Mouse (Mus musculus) CH12.LX (cell line): Measurements from ENCODE around the gene Moxd1. TPM values are rescaled to one million over a fixed set of nuclear protein-coding genes. Genes with fewer than 3 reads are reported as not detected.

Experiments
- DNase-seq: peaks from one replicate; pipeline ENCODE4 v3.0.0-alpha.2; 2013; ENCODE audit errors: extremely low read depth
- H3K27ac ChIP-seq: 2 replicates; pipeline ENCODE4 v1.5.1; 2012; ENCODE audit warnings: low read depth, mild to moderate bottlenecking, control low read depth, moderate library complexity; ENCODE audit not compliant: insufficient read depth
- H3K27me3 ChIP-seq: replicated peaks from 2 replicates; pipeline ENCODE3; 2012; ENCODE audit warnings: inconsistent platforms
- H3K36me3 ChIP-seq, 2 experiments: replicated peaks in 1 of 2; 2 replicates each; pipeline versions ENCODE3 to v1.6.1; 2012; ENCODE audit warnings: inconsistent platforms in 1 of 2, low read length in 1 of 2, mild to moderate bottlenecking in 1 of 2, mixed read lengths in 1 of 2, moderate library complexity in 1 of 2; ENCODE audit not compliant: control insufficient read depth in 1 of 2, insufficient read depth in 1 of 2
- H3K4me1 ChIP-seq, 2 experiments: 2 replicates each; pipeline ENCODE4 v1.6.1; 2012; ENCODE audit warnings: inconsistent platforms in 1 of 2, moderate library complexity in 1 of 2; ENCODE audit not compliant: insufficient read depth in 2 of 2, control insufficient read depth in 1 of 2
- H3K4me2 ChIP-seq: 2 replicates; pipeline ENCODE4 v1.6.1; 2012; ENCODE audit warnings: low read depth, mild to moderate bottlenecking, control low read depth; ENCODE audit not compliant: poor library complexity, insufficient read depth, severe bottlenecking
- H3K4me3 ChIP-seq, 3 experiments: fragments of 150-350 bp in 1 of 3; sonication (generic) in 1 of 3; replicated peaks in 1 of 3; 2 replicates each; pipeline versions ENCODE3 to v1.5.1; 2011 to 2012; ENCODE audit warnings: low read depth in 2 of 3, low read length in 2 of 3, mild to moderate bottlenecking in 2 of 3, moderate library complexity in 2 of 3, control low read depth in 1 of 3, improper control_type of control experiment in 1 of 3, inconsistent platforms in 1 of 3, mixed read lengths in 1 of 3; ENCODE audit not compliant: poor library complexity in 1 of 3
- H3K79me2 ChIP-seq: replicated peaks from 2 replicates; pipeline ENCODE4 v1.6.1; 2012; ENCODE audit warnings: mild to moderate bottlenecking, moderate library complexity; ENCODE audit not compliant: control insufficient read depth, poor library complexity, insufficient read depth, severe bottlenecking; ENCODE audit errors: extremely low read depth
- H3K9ac ChIP-seq: 2 replicates; pipeline ENCODE4 v1.6.1; 2012; ENCODE audit warnings: low read depth, mild to moderate bottlenecking, control low read depth, moderate library complexity; ENCODE audit not compliant: insufficient read depth
- H3K9me3 ChIP-seq: replicated peaks from 2 replicates; pipeline ENCODE3; 2012; ENCODE audit warnings: low read length, inconsistent platforms, mixed read lengths
- BHLHE40 ChIP-seq: IDR thresholded peaks from 2 replicates; pipeline ENCODE4 v1.6.1; 2011; ENCODE audit warnings: mild to moderate bottlenecking, low read depth, low read length, improper control_type of control experiment
- CHD2 ChIP-seq: IDR thresholded peaks from 2 replicates; pipeline ENCODE4 v1.6.1; 2011; ENCODE audit warnings: low read length, improper control_type of control experiment
- CTCF ChIP-seq, 2 experiments: IDR thresholded peaks in 1 of 2; conservative IDR thresholded peaks in 1 of 2; 2 replicates each; pipeline ENCODE4 v1.5.1; 2011 to 2012; ENCODE audit warnings: low read depth in 2 of 2, low read length in 2 of 2, improper control_type of control experiment in 1 of 2, inconsistent platforms in 1 of 2, mild to moderate bottlenecking in 1 of 2, moderate library complexity in 1 of 2
- E2F4 ChIP-seq: IDR thresholded peaks from 2 replicates; pipeline ENCODE4 v1.6.1; 2011; ENCODE audit warnings: low read depth, low read length, improper control_type of control experiment; ENCODE audit not compliant: insufficient replicate concordance
- ELF1 ChIP-seq: IDR thresholded peaks from 2 replicates; pipeline ENCODE4 v1.6.1; 2014; ENCODE audit warnings: low read depth, mild to moderate bottlenecking, inconsistent platforms, low read length, improper control_type of control experiment
- EP300 ChIP-seq: IDR thresholded peaks from 2 replicates; pipeline ENCODE4 v1.6.1; 2011; ENCODE audit warnings: low read length, improper control_type of control experiment
- ETS1 ChIP-seq: conservative IDR thresholded peaks from 2 replicates; pipeline ENCODE4 v1.6.1; 2012; ENCODE audit warnings: low read depth, mild to moderate bottlenecking, inconsistent platforms, low read length, improper control_type of control experiment, moderate library complexity
- GABPA ChIP-seq: IDR thresholded peaks from 2 replicates; pipeline ENCODE4 v1.6.1; 2012; ENCODE audit warnings: low read depth, low read length, improper control_type of control experiment, inconsistent platforms; ENCODE audit not compliant: insufficient replicate concordance
- HCFC1 ChIP-seq: IDR thresholded peaks from 2 replicates; pipeline ENCODE4 v1.6.1; 2012; ENCODE audit warnings: low read depth, mild to moderate bottlenecking, inconsistent platforms, low read length, improper control_type of control experiment
- IRF4 ChIP-seq: IDR thresholded peaks from 2 replicates; pipeline ENCODE4 v1.6.1; 2014; ENCODE audit warnings: low read depth, mild to moderate bottlenecking, inconsistent platforms, low read length, improper control_type of control experiment
- JUN ChIP-seq: IDR thresholded peaks from 2 replicates; pipeline ENCODE4 v1.6.1; 2011; ENCODE audit warnings: low read depth, mild to moderate bottlenecking, low read length, improper control_type of control experiment, moderate library complexity; ENCODE audit not compliant: insufficient read depth
- JUND ChIP-seq: conservative IDR thresholded peaks from 2 replicates; pipeline ENCODE4 v1.6.1; 2011; ENCODE audit warnings: low read depth, low read length, improper control_type of control experiment
- MAFK ChIP-seq: IDR thresholded peaks from 2 replicates; pipeline ENCODE4 v1.6.1; 2011; ENCODE audit warnings: low read length, improper control_type of control experiment; ENCODE audit not compliant: insufficient replicate concordance
- MAX ChIP-seq: IDR thresholded peaks from 2 replicates; pipeline ENCODE4 v1.6.1; 2011; ENCODE audit warnings: low read length, improper control_type of control experiment
- MEF2A ChIP-seq: IDR thresholded peaks from 2 replicates; pipeline ENCODE4 v1.6.1; 2014; ENCODE audit warnings: low read depth, mild to moderate bottlenecking, inconsistent platforms, low read length, improper control_type of control experiment, borderline replicate concordance
- MXI1 ChIP-seq: IDR thresholded peaks from 2 replicates; pipeline ENCODE4 v1.6.1; 2011; ENCODE audit warnings: mild to moderate bottlenecking, low read depth, low read length, improper control_type of control experiment
- MYC ChIP-seq: IDR thresholded peaks from 2 replicates; pipeline ENCODE4 v1.6.1; 2011; ENCODE audit warnings: low read depth, mild to moderate bottlenecking, improper control_type of control experiment, low read length
- NELFE ChIP-seq: IDR thresholded peaks from 2 replicates; pipeline ENCODE4 v1.6.1; 2011; ENCODE audit warnings: low read depth, low read length, improper control_type of control experiment
- NRF1 ChIP-seq: IDR thresholded peaks from 2 replicates; pipeline ENCODE4 v1.6.1; 2014; ENCODE audit warnings: low read depth, mild to moderate bottlenecking, inconsistent platforms, low read length, improper control_type of control experiment, moderate library complexity
- PAX5 ChIP-seq: IDR thresholded peaks from 2 replicates; pipeline ENCODE4 v1.6.1; 2012; ENCODE audit warnings: low read length, inconsistent platforms, mixed read lengths
- POLR2AphosphoS2 ChIP-seq: IDR thresholded peaks from 2 replicates; pipeline ENCODE4 v1.6.1; 2011; ENCODE audit warnings: low read depth, low read length, improper control_type of control experiment
- RAD21 ChIP-seq: IDR thresholded peaks from 2 replicates; pipeline ENCODE4 v1.6.1; 2011; ENCODE audit warnings: low read depth, mild to moderate bottlenecking, low read length, improper control_type of control experiment, moderate library complexity
- SIN3A ChIP-seq: IDR thresholded peaks from 2 replicates; pipeline ENCODE4 v1.6.1; 2012; ENCODE audit warnings: low read length, improper control_type of control experiment, inconsistent platforms
- SMC3 ChIP-seq: IDR thresholded peaks from 2 replicates; pipeline ENCODE4 v1.6.1; 2011; ENCODE audit warnings: low read depth, low read length, improper control_type of control experiment
- TCF12 ChIP-seq: IDR thresholded peaks from 2 replicates; pipeline ENCODE4 v1.6.1; 2014; ENCODE audit warnings: low read depth, mild to moderate bottlenecking, inconsistent platforms, low read length, improper control_type of control experiment
- UBTF ChIP-seq: IDR thresholded peaks from 2 replicates; pipeline ENCODE4 v1.6.1; 2012; ENCODE audit warnings: low read depth, mild to moderate bottlenecking, inconsistent platforms, low read length, improper control_type of control experiment, moderate library complexity
- USF1 ChIP-seq: IDR thresholded peaks from 2 replicates; pipeline ENCODE4 v1.6.1; 2014; ENCODE audit warnings: low read depth, mild to moderate bottlenecking, inconsistent platforms, low read length, improper control_type of control experiment
- USF2 ChIP-seq: conservative IDR thresholded peaks from 2 replicates; pipeline ENCODE4 v1.6.1; 2011; ENCODE audit warnings: low read depth, low read length, improper control_type of control experiment
- ZKSCAN1 ChIP-seq: IDR thresholded peaks from 2 replicates; pipeline ENCODE4 v1.6.1; 2012; ENCODE audit warnings: low read depth, inconsistent platforms, low read length, improper control_type of control experiment, borderline replicate concordance
- ZNF384 ChIP-seq: IDR thresholded peaks from 2 replicates; pipeline ENCODE4 v1.6.1; 2012; ENCODE audit warnings: low read depth, low read length, improper control_type of control experiment, inconsistent platforms
- dilution Hi-C: fragments of 300-500 bp; cut with MboI; formaldehyde crosslinking; loops from 2 replicates; pipeline ENCODE4 v1.14.3; 2020; ENCODE audit warnings: low sequenced_read_pairs; ENCODE audit not compliant: extremely low pct_unique_long_range_greater_than_20kb, extremely low pct_ligation_motif_present
- in situ Hi-C: fragments of 300-500 bp; cut with MboI; formaldehyde crosslinking; loops from 3 replicates; pipeline ENCODE4 v1.14.3; 2019; ENCODE audit warnings: low sequenced_read_pairs, low pct_ligation_motif_present, low pct_unique_long_range_greater_than_20kb, mixed read lengths
- polyA plus RNA-seq: library from polyadenylated mRNA; unstranded; fragments of >175 nt; gene quantifications from 2 replicates; pipeline ENCODE4 v1.2.1, GENCODE M21; 2012; ENCODE audit warnings: low read depth; ENCODE audit not compliant: insufficient read length
- total RNA-seq, 2 experiments: library from RNA; depleted of rRNA; stranded (reverse); fragments of 300-350 nt in 1 of 2; fragments of >200 nt in 1 of 2; gene quantifications; 2 replicates each; pipeline ENCODE4 v1.2.3; 2012 to 2014

Gene Moxd1
- total and polyA plus RNA-seq, 3 experiments, result not detected

- no peaks in the 10 kb centered on the region for H3K9me3 ChIP-seq
- in situ Hi-C loops (loop anchor here (25.0 kb wide), 1 partner anchor 486 kb away; no protein-coding TSS in a partner anchor), dilution Hi-C loops (no loop called here)
- DNase-seq, result peak; percentile 71
- peak; percentile 82 for TF ChIP-seq SMC3
- no peak for TF ChIP-seq POLR2AphosphoS2
- 0 out of 2 replicates have a peak, but pooled peaks have one; percentile 31 for TF ChIP-seq MAX
- TF ChIP-seq MYC, result peak; percentile 59; the same call in 1 of the 2 replicates
- no peak for TF ChIP-seq CHD2
- TF ChIP-seq RAD21, result peak; percentile 86
- peak; percentile 72 to 94 for TF ChIP-seq CTCF (conservative IDR thresholded peaks at IDR 0.05 in 1 of 2, IDR thresholded peaks at IDR 0.05 in 1 of 2; ENCODE audit: low read depth in 2 of 2, low read length in 2 of 2)
- H3K27ac ChIP-seq, result no peak overlapping the region
- H3K79me2 ChIP-seq, result no peaks in the 10 kb centered on the region
- no peak overlapping the region for H3K4me3 ChIP-seq
- peaks cover 0 to 4% of the 10 kb centered on the region in 2 experiments; a peak in 1 of 4 replicates for H3K4me1 ChIP-seq
- H3K4me2 ChIP-seq, result no peak overlapping the region
- H3K9ac ChIP-seq, result no peak overlapping the region
- H3K36me3 ChIP-seq, result no peaks in the 10 kb centered on the region
- H3K27me3 ChIP-seq, result no peaks in the 10 kb centered on the region
Observed at GRCm38 (mm10) chr10:24298260-24299244, 75.2 kb downstream of the Moxd1 start.

- DNase-seq, result peak; percentile 87
- Histone ChIP-seq H3K36me3 (no peaks in the 10 kb centered on the region), H3K9ac (no peak overlapping the region), H3K9me3 (no peaks in the 10 kb centered on the region), H3K4me2 (peak overlapping the region; percentile 78; the same call in 1 of the 2 replicates), H3K79me2 (no peaks in the 10 kb centered on the region), H3K27ac (no peak overlapping the region), H3K4me3 (no peak overlapping the region), H3K27me3 (no peaks in the 10 kb centered on the region), H3K4me1 (peaks cover 0 to 8% of the 10 kb centered on the region in 2 experiments; a peak in 2 of 4 replicates)
- in situ Hi-C loops (loop anchor here (25.0 kb wide), 1 partner anchor 350 kb away; the partner anchor contains the start of genes Taar4 and Taar5), dilution Hi-C loops (no loop called here)
- no peak for TF ChIP-seq E2F4
- TF ChIP-seq UBTF, result no peak
- no peak for TF ChIP-seq MXI1
- 0 out of 2 replicates have a peak, but pooled peaks have one; percentile 26 for TF ChIP-seq IRF4
- TF ChIP-seq CHD2, result no peak
- no peak for TF ChIP-seq SIN3A
- TF ChIP-seq PAX5, result no peak
- TF ChIP-seq MAFK, result no peak
- no peak for TF ChIP-seq POLR2AphosphoS2
- no peak for TF ChIP-seq GABPA
- no peak for TF ChIP-seq NRF1
- no peak for TF ChIP-seq USF1
- no peak; the same call in 1 of the 2 replicates for TF ChIP-seq BHLHE40
- peak; percentile 59 for TF ChIP-seq RAD21
- TF ChIP-seq ELF1, result no peak
- TF ChIP-seq ZKSCAN1, result no peak
- TF ChIP-seq JUND, result no peak
- TF ChIP-seq NELFE, result no peak
- TF ChIP-seq TCF12, result no peak
- no peak for TF ChIP-seq MAX
- no peak for TF ChIP-seq EP300
- no peak for TF ChIP-seq HCFC1
- no peak for TF ChIP-seq USF2
- TF ChIP-seq ETS1, result no peak
- no peak for TF ChIP-seq MEF2A
- TF ChIP-seq ZNF384, result peak; percentile 57
- TF ChIP-seq JUN, result no peak
Observed at GRCm38 (mm10) chr10:24312191-24312611, 88.9 kb downstream of the Moxd1 start.
